Mouse (Mus musculus) liver, adult (tissue): Measurements from ENCODE around the gene Gas2l1.

Experiments used
- GATA4 ChIP-seq: IDR thresholded peaks from 2 replicates; pipeline ENCODE4 v1.6.1; 2014; ENCODE audit warnings: mild to moderate bottlenecking, low read length; ENCODE audit not compliant: insufficient replicate concordance

Gene Gas2l1

GRCm38 (mm10) chr11:5035421-5035820 lies 29.7 kb downstream of the Gas2l1 start:
- no peak for TF ChIP-seq GATA4

GRCm38 (mm10) chr11:5033136-5033535 lies 32.0 kb downstream of the Gas2l1 start:
- TF ChIP-seq GATA4: no peak

- no peak for TF ChIP-seq GATA4
Measured at GRCm38 (mm10) chr11:5032706-5033105, 32.4 kb downstream of the Gas2l1 start.

GRCm38 (mm10) chr11:5028228-5028627 lies 36.9 kb downstream of the Gas2l1 start:
- no peak for TF ChIP-seq GATA4

DNA sequence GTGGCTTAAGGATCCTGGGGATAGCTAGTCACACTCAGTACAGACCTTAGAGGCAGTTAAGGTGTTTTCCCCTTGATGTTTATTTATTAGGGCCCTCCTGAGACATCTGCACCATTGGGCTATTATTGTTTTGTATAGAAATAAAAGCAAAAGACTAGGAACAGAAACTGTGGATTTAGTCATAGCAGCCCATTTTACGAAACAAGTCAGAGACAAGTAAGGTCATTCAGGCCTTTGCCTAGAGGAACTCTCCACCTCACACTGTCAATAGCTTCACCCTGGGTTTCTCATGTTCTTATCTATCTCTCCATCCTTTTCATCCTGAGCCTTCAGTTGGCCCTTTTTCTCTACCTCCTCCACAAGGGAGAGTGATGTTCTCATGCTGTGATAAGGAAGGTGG lies 40.0 kb downstream of the Gas2l1 start:
- no peak for TF ChIP-seq GATA4

- no peak for TF ChIP-seq GATA4
Measured at GRCm38 (mm10) chr11:5017506-5017905, 47.6 kb downstream of the Gas2l1 start.

- no peak for TF ChIP-seq GATA4
Measured at GRCm38 (mm10) chr11:5016286-5016685, 48.8 kb downstream of the Gas2l1 start.

GRCm38 (mm10) chr11:5015720-5016119 lies 49.4 kb downstream of the Gas2l1 start:
- TF ChIP-seq GATA4: no peak

DNA sequence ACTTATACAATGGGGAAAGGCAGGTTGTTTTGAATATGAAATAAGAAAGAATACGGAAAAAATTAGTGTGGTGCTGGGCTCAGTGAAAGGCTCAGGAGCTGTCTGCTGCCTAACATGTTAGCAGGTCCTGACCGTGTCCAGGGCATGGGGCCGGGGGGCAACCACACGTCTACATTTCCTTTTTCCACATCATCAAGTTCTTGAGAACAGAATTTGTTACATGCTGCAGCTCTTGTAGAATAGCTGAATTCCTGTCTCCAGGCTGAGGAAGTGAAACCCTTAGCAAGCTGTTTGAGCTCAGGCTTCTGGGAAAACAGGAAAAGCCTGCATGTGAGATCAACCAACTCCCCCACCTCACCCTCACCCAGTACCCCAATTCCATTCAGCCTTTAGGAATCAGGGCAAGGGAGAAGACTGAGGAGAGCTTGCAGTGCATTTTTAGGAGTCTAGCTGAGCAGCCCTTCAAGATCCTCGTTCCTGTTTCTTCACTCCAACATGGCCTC lies 52.9 kb downstream of the Gas2l1 start:
- TF ChIP-seq GATA4: peak; percentile 39; the same call in 1 of the 2 replicates

- TF ChIP-seq GATA4: no peak
Measured at GRCm38 (mm10) chr11:5011480-5011879, 53.6 kb downstream of the Gas2l1 start.

GRCm38 (mm10) chr11:5010205-5010604 lies 54.9 kb downstream of the Gas2l1 start:
- no peak for TF ChIP-seq GATA4

GRCm38 (mm10) chr11:5009354-5010074 lies 55.6 kb downstream of the Gas2l1 start:
- TF ChIP-seq GATA4: no peak

DNA sequence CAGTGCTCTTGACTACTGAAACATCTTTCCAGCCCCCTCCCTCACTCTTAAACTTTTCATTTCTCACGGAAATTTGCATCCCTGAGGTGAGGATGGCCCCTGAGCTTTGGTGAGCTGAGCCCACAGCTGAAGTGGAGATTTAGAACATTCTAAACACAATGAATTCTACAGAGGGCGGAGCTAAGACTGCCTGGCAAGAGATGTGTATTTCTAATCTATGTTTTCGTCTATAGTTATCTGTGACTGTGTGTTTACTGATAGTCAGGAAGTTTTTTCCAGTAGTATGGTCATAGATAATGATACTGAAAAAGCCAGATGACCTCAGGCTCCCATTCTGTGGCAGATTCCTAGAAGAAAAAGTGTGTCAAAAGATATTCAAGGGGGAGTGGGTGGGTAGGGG lies 56.3 kb downstream of the Gas2l1 start:
- TF ChIP-seq GATA4: no peak

DNA sequence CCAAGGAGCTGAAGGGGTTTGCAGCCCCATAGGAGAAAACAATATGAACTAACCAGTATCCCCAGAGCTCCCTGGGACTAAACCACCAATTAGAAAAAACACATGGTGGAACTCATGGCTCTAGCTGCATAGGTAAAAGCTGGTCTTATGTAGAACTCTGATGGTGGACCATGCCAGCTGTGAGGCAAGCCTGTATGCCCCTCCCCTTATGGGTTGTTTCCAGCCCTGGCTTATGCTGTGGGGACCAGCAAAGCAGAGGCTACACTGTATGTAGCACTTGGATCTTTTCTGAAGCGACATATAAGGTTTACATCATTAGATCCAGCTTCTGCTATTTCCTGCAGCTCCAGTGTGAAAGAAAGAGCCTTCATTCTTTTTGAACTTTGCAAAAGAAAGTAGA lies 57.9 kb downstream of the Gas2l1 start:
- no peak for TF ChIP-seq GATA4

- TF ChIP-seq GATA4: no peak
Measured at GRCm38 (mm10) chr11:5005528-5005927, 59.6 kb downstream of the Gas2l1 start.
